Mouse (Mus musculus) limb, embryonic 10.5 days (tissue): Measurements from ENCODE around the gene Ubr3. TPM values are rescaled to one million over a fixed set of nuclear protein-coding genes. Genes with fewer than 3 reads are reported as not detected.
A peak's percentile ranks its signal among the peaks of the same experiment; 100 is the strongest.
"Not testable (repeated sequence)": the region's sequence is repeated elsewhere in the genome, so short reads cannot be mapped to it uniquely, and the experiment has no call there.

ENCODE experiments used
- DNase-seq: peaks from one replicate; pipeline ENCODE4 v3.0.0-alpha.2; 2017; ENCODE audit warnings: low spot score
- H3K27ac ChIP-seq: fragments of 300-500 bp; sonication (generic); 2 replicates; pipeline ENCODE4 v1.5.1; 2016; ENCODE audit warnings: mild to moderate bottlenecking
- H3K27me3 ChIP-seq: fragments of 300-500 bp; sonication (generic); 2 replicates; pipeline ENCODE4 v1.6.1; 2016; ENCODE audit warnings: low read depth, mild to moderate bottlenecking; ENCODE audit not compliant: poor library complexity, severe bottlenecking
- H3K36me3 ChIP-seq: fragments of 300-500 bp; sonication (generic); 2 replicates; pipeline ENCODE4 v1.6.1; 2016; ENCODE audit warnings: mild to moderate bottlenecking, moderate library complexity
- H3K4me1 ChIP-seq: fragments of 300-500 bp; sonication (generic); 2 replicates; pipeline ENCODE4 v1.6.1; 2016
- H3K4me3 ChIP-seq: fragments of 300-500 bp; sonication (generic); 2 replicates; pipeline ENCODE4 v1.5.1; 2016; ENCODE audit warnings: mild to moderate bottlenecking, moderate library complexity
- H3K9me3 ChIP-seq: fragments of 300-500 bp; sonication (generic); replicated peaks from 2 replicates; pipeline ENCODE4 v1.6.1; 2016; ENCODE audit warnings: mild to moderate bottlenecking
- WGBS: fragments of 180-500 bp; shearing (Covaris S2); methylation state at CpG from one replicate; pipeline ENCODE4 v1.1.7; 2016; 5-methylcytosine and 5-hydroxymethylcytosine counted together
- polyA plus RNA-seq: library from polyadenylated mRNA; unstranded; fragments of >200 nt; fragmentation: Nextera tagmentation; extraction: Ambion mirVana; gene quantifications from 2 replicates; pipeline ENCODE4 v1.2.1, GENCODE M21; 2016

Ubr3 gene
- polyA plus RNA-seq, 1 experiment from 2014 or later: 13.8 TPM

DNA sequence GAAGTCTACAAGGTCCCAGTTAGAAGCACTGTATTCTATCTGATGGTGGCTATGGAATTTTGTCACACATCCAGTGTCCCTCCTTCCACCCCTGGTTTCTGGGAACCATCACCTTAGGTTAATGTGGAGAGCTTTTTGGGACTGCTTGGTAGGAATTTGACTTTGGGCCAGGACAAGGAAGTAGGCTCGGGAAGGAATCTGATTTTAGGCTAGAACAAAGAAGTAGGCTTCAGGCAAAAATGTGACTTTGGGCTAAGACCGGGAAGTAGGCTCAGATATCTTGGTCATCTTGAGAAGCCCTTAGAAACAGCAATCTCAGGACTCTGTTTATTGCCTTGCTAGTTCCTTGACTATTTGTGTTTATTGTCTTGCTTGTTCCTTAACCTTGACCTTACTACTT is 8.1 kb upstream of the Ubr3 start:
- 70% methylated on average over 2 of the region's 2 CpGs for WGBS
- no peaks in the 10 kb centered on the region for H3K36me3 ChIP-seq
- H3K4me1 ChIP-seq: peaks cover 13% of the 10 kb centered on the region
- DNase-seq: no peak
- no peaks in the 10 kb centered on the region for H3K9me3 ChIP-seq
- H3K27ac ChIP-seq: no peak overlapping the region
- no peak overlapping the region for H3K4me3 ChIP-seq
- H3K27me3 ChIP-seq: no peaks in the 10 kb centered on the region

DNA sequence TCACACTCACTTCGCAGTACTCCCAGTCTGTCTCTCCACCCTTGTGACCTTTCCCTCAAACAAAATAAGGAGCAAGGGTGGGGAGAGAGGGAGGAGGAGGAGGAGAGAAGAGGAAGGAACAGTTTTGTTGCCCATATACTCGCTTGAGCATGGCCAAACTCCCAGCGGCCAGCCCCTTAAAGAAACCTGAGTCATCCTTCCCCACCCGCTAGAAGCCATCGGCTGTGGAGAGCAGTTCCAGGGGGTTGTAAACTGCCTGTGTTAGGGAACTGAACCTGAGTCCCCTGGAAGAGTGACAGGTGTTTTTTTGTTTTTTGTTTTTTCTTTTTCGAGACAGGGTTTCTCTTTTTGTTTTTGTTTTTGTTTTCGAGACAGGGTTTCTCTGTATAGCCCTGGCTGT is 6.2 kb upstream of the Ubr3 start:
- DNase-seq: no peak
- WGBS: 52% methylated on average over 7 of the region's 7 CpGs
- Histone ChIP-seq H3K27me3 (no peaks in the 10 kb centered on the region), H3K4me3 (no peak overlapping the region), H3K36me3 (no peaks in the 10 kb centered on the region), H3K9me3 (no peaks in the 10 kb centered on the region), H3K27ac (no peak overlapping the region), H3K4me1 (peaks cover 2% of the 10 kb centered on the region)

DNA sequence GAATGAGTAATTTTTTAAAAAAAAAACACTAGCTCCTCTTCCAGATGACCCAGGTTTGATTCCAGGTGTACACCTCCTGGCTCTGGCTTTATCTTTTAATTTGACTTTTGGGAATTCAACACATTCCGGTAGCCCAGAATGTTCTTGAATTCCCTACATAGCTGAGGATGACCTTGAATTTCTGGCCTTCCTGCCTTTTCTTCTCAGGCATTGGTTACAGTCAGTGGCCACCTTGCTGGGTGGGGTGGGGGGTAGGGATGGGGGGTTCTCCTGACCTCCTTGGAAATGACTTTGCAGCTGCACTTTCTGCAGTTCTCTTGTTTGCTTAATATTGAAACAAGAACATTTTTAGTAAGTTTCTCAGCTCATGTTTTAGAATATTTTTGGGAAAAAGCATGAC is 3.9 kb upstream of the Ubr3 start:
- WGBS: 94% methylated on average over 1 of the region's 1 CpGs
- Histone ChIP-seq H3K27ac (no peak overlapping the region), H3K9me3 (no peaks in the 10 kb centered on the region), H3K36me3 (no peaks in the 10 kb centered on the region), H3K27me3 (no peaks in the 10 kb centered on the region), H3K4me1 (peaks cover 4% of the 10 kb centered on the region), H3K4me3 (no peak overlapping the region)
- DNase-seq: no peak

DNA sequence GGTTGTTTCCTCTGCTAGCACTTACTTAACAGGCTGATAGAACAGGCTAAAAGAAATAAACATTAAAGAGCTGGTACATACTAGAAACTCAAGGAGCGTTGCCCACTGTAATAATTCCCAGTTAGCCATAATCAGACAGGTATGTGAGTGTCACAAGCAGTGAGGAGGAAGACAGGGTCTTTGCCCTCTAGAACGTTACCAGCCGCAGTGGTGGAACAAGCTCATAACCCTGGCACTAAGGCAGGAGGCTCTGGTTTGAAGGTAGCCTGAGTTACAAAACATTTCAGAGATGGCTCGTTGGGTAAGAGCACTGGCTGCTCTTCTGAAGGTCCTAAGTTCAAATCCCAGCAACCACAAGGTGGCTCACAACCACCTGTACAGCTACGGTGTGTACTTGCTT is 3.2 kb upstream of the Ubr3 start:
- no peak overlapping the region for H3K4me3 ChIP-seq
- peaks cover 11% of the 10 kb centered on the region for H3K4me1 ChIP-seq
- WGBS: 89% methylated on average over 5 of the region's 5 CpGs
- H3K27me3 ChIP-seq: no peaks in the 10 kb centered on the region
- H3K9me3 ChIP-seq: no peaks in the 10 kb centered on the region
- no peak overlapping the region for H3K27ac ChIP-seq
- no peak for DNase-seq
- no peaks in the 10 kb centered on the region for H3K36me3 ChIP-seq

DNA sequence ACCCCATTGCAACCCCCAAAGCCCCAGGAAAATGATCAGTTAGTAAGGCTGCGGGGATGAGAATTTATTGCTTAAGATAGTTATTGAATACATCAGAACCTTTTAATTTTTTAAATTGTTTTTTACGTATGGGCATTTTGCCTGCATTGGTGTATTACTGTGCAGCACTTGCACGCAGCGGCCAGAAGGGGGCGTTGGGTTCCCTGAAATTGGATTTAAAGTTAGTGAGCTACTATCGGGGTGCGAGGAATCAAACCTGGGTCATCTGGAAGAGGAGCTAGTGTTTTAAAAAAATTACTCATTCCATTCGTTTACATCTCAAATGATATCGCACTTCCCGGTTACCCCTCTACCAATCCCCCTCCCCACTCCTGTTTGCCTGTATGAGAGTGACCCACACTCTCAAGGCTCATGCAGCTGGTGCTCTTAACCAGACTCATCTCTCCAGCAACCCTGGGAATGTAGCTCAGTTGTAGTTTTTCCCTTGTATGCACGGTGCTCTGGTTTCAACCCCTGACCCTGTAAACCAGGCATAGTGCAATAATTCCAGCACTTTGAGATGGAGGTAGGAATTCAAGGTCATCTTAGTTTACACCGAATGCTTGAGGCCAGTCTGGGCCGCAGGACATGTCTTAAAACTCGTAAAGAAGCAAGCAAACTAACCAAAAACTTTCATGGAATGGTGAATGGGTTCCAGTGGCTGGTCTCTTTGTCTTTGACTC is 1.4 kb upstream of the Ubr3 start:
- DNase-seq: no peak
- Histone ChIP-seq H3K36me3 (peaks cover 6% of the 10 kb centered on the region; the same call in 1 of the 2 replicates), H3K4me1 (peaks cover 12% of the 10 kb centered on the region), H3K27me3 (no peaks in the 10 kb centered on the region), H3K9me3 (no peaks in the 10 kb centered on the region), H3K27ac (no peak overlapping the region), H3K4me3 (no peak overlapping the region)
- 57% methylated on average over 14 of the region's 14 CpGs for WGBS

DNA sequence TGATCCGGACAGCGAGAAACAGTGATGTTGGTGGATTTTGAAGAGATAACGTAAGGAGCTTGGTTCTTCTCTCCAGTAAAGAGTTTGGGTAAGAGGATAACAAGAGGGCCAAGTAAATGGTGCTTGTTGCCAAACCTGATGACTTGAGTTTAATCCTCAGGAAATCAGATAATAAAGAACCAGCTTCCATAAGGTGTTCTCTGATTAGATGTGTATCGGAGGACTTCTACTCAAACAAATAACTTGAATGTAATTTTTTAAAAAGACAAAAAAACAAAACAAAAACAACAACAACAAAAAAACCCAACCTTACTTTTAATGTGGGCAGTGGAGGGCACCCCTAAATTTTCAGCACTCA is 843 bp upstream of the Ubr3 start:
- no peaks in the 10 kb centered on the region for H3K27me3 ChIP-seq
- DNase-seq: no peak
- H3K4me3 ChIP-seq: no peak overlapping the region
- WGBS: 95% methylated on average over 4 of the region's 4 CpGs
- H3K9me3 ChIP-seq: no peaks in the 10 kb centered on the region
- no peak overlapping the region for H3K27ac ChIP-seq
- peaks cover 12% of the 10 kb centered on the region for H3K4me1 ChIP-seq
- peaks cover 11% of the 10 kb centered on the region for H3K36me3 ChIP-seq

DNA sequence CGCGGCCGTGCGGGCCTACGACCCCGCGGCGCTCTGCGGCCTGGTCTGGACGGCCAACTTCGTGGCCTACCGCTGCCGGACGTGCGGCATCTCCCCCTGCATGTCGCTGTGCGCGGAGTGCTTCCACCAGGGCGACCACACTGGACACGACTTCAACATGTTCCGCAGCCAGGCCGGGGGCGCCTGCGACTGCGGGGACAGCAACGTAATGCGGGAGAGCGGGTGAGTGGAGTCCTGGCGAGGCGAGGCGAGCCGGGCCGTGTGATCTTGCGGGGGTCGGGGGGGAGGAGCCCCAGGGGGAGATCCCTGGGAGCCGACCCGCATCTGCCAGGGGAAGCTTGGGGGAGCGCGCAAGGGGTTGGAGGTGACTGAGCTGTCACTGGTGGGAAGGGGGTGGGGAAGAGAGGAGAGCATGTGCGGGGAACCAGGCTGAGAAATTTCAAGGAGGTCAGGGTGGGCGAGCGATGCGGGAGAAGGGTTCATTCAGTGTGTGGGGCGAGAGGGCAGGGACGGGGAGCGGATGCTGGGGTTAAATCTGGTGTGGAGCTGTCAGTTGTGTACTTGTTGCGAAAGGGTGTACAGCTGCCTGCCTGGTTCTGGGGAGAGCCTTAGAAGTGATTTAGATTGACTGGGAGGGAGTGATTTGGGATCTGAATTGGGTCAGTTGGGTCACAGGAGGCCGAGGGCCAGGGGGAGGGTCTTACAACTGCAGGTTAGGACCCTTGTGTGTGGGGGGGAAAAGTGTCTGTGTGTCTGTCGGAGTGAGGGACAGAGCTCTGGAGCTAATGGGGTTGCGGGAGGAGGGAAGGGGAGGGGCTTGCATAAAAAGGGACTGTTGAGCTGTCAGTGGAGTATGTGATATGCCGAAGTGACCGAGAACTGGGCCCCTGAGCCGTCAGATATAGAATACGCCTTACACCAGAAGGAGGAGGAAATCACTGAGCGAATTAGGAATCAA is 851 bp downstream of the Ubr3 start:
- no peaks in the 10 kb centered on the region for H3K27me3 ChIP-seq
- H3K27ac ChIP-seq: peak overlapping the region; percentile 98
- DNase-seq: peak; percentile 70
- WGBS: 1% methylated on average over 55 of the region's 55 CpGs
- peaks cover 12% of the 10 kb centered on the region for H3K4me1 ChIP-seq
- H3K9me3 ChIP-seq: no peaks in the 10 kb centered on the region
- peaks cover 22% of the 10 kb centered on the region for H3K36me3 ChIP-seq
- peak overlapping the region; percentile 98 for H3K4me3 ChIP-seq

DNA sequence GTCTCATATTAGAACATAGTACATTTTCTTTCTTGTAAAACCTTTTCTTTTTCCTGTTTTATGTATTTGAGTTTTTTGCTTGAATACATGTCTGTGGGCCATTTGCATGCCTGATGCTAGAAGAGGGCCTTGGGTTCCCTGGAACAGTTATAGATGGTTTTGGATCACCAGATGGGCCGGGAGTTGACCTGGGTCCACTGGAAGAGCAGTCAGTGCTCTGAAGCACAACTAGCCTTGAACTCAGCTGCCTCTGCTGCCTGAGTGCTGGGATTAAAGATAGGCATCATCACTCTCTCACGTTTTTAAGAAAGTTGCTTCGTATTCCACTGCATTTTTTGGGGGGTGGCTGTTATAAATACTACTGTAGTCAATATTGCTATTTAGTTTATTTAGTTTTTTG is 6.5 kb downstream of the Ubr3 start:
- DNase-seq: no peak
- peaks cover 35% of the 10 kb centered on the region for H3K36me3 ChIP-seq
- no peak overlapping the region for H3K27ac ChIP-seq
- 92% methylated on average over 3 of the region's 3 CpGs for WGBS
- peaks cover 4% of the 10 kb centered on the region for H3K4me1 ChIP-seq
- H3K27me3 ChIP-seq: no peaks in the 10 kb centered on the region
- H3K9me3 ChIP-seq: no peaks in the 10 kb centered on the region
- no peak overlapping the region for H3K4me3 ChIP-seq

DNA sequence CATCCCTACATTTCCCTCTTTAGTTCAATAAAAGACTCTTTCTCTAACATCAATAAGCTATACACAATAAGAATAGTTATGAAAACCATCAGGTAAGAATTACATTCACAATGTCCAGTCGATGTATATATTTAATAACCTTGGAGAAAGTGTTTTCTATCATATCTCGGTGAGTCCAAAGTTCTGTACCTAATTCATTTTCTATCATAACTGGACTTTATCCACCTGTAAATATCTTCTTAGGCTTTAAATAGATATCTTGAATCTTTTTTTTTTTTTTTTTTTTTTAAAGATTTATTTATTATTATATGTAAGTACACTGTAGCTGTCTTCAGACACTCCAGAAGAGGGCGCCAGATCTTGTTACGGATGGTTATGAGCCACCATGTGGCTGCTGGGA is 10.3 kb downstream of the Ubr3 start:
- not testable (repeated sequence) for DNase-seq, H3K27me3 ChIP-seq, H3K4me3 ChIP-seq, H3K27ac ChIP-seq, H3K9me3 ChIP-seq, H3K4me1 ChIP-seq
- WGBS: 85% methylated on average over 4 of the region's 4 CpGs
- H3K36me3 ChIP-seq: peaks cover 20% of the 10 kb centered on the region

DNA sequence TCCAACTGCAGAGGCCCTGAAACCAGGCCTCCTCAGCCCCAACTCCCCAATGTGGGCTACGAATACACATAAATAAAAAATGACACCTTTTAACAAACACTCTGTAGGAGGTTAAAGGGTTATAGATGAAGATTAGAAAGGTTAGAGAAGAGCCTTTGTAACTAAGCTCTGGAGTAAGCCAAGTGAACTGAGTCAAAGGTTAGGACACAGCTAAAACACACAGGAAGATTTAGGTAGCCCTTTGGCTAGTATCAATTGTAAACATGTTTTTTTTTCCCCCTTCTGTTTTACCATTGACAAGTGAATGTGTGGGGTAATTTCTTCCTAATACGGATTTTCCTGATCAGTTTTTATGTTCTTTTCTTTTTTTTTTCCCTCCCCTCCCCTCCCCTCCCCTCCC is 15.8 kb downstream of the Ubr3 start:
- H3K4me1 ChIP-seq: no peaks in the 10 kb centered on the region
- no peak overlapping the region for H3K27ac ChIP-seq
- H3K4me3 ChIP-seq: no peak overlapping the region
- no peaks in the 10 kb centered on the region for H3K27me3 ChIP-seq
- peaks cover 34% of the 10 kb centered on the region for H3K36me3 ChIP-seq
- 72% methylated on average over 2 of the region's 2 CpGs for WGBS
- no peaks in the 10 kb centered on the region for H3K9me3 ChIP-seq
- DNase-seq: no peak

DNA sequence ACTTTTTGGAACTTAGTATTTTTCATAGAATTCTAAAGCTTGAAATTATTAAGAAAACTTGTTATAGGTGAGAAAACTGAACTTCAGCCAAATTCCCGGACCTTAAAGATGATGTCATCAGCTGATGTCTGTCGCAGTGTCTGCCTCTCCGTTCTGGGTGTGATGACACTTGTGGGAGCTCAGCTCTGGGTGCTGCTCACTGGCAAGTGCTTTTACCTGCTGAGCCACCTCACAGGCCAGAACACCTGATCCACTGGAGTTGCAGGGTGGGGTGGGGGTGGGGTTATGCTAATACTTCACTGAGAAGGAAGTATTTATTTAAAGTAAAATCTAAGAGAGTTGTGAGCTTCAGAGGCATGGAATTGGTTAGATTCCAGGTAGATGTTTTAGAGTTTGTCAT is 20.3 kb downstream of the Ubr3 start:
- Histone ChIP-seq H3K27me3 (no peaks in the 10 kb centered on the region), H3K9me3 (no peaks in the 10 kb centered on the region), H3K27ac (no peak overlapping the region), H3K4me3 (no peak overlapping the region), H3K36me3 (peaks cover 61% of the 10 kb centered on the region), H3K4me1 (no peaks in the 10 kb centered on the region)
- DNase-seq: no peak
- WGBS: 91% methylated on average over 3 of the region's 3 CpGs

DNA sequence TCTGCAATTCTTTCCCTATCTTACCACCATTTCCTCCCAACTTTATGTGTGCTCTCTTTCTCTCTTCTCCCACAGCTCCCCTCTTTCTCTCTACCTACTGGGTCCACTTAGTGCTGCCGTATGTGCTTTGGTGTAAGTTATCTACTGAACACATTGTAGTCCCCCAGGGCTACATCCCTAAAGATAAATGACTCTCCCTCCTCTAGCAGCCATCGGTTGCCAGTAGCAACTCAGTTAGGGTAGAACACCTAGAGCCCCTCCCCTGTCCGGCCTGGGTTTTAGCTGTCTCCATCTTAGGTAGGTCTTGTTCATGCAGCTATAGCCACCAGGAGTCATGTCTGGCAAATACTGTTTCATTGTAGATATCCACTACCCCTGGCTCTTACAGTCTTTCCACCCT is 27.9 kb downstream of the Ubr3 start:
- H3K4me1 ChIP-seq: no peaks in the 10 kb centered on the region
- H3K9me3 ChIP-seq: no peaks in the 10 kb centered on the region
- no peaks in the 10 kb centered on the region for H3K27me3 ChIP-seq
- no peak overlapping the region for H3K4me3 ChIP-seq
- H3K36me3 ChIP-seq: peaks cover 77% of the 10 kb centered on the region
- no peak for DNase-seq
- 83% methylated on average over 3 of the region's 3 CpGs for WGBS
- no peak overlapping the region for H3K27ac ChIP-seq

DNA sequence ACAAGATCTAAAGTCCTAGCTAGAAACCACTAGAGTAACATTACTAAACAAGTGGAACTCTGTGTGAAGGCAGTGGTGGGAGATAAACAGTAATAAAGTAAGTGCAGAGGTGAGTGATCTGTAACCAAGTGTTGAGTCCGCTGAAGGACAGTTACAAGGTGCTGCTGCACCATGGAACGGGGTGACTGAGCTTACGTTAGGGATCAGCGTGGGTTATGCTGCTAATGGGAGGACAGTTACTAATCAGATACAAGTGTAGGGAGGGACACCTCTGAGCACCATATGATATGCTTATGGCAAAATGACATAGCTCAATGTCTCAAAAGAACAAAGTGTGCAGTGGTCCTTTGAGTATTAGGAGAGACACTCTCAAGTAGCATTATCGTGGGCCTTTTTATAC is 39.3 kb downstream of the Ubr3 start:
- H3K9me3 ChIP-seq: no peaks in the 10 kb centered on the region
- peaks cover 76% of the 10 kb centered on the region for H3K36me3 ChIP-seq
- WGBS: 95% methylated on average over 5 of the region's 5 CpGs
- DNase-seq: no peak
- H3K4me3 ChIP-seq: no peak overlapping the region
- H3K27me3 ChIP-seq: no peaks in the 10 kb centered on the region
- no peak overlapping the region for H3K27ac ChIP-seq
- no peaks in the 10 kb centered on the region for H3K4me1 ChIP-seq
